In the genomic region with DNA sequence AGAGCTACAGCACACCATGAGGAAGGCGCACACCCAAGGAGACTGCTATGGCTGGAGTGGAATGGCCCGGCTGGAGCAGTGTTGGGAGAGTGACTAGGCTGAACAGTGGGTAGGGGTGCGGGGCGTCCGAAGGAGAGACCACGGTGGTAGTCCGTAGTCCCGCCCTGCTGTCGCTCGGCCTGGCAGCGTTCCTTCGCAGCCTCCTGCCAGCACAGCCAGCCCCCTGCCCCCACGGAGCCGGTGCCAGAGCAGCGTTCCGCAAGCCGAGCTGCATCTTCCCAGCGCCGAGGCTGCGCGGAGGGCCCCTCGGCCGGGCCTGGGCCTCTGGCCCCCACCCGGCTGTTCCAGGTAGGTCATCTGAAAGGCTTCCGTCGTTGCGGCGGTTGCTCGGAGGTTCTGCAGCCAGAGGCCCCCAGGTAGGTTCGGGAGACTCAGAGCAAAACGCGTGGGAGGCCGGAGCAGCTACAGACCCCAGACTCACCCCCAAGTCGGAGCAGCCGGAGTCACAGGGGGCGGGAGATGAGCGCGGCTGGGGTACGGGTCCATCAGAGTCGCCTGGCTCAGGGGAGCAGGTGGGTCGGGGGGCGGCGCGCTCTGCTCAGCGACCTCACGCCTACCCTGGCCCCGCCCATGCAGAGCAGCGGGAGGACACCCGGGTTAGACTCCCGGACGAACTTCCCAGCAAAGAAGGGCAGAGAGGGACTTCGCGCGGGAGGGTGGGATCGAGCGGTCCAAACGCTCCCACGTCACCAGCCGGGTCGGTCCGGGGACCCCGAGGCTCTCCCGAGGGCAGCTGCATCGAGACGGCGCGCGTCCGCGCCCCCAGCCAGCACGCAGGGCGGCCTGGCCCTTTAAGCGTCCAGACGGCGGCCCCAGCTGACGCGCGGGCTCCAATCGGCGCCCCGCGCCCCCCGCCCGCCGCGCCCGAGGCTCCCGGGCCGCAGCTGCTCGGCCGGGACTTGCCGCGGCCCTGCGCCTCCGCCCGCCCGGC, we compare ENCODE assay signal across 8 mouse cellular contexts. TPM values are rescaled to one million over a fixed set of nuclear protein-coding genes. Genes with fewer than 3 reads are reported as not detected.
DNase-seq lines count a peak whose midpoint lies in the region; ATAC-seq lines count a peak whose summit lies in the region.

Gene Zfp651 (plus strand): TSS at position 240 of the 991 bp plus-strand sequence.

- DNase-seq in 3134 (ENCODE audit: extremely low read depth, insufficient read length, low spot score): peak; percentile 78
- peak; percentile 75 to 85 for DNase-seq in adrenal gland, adult (ENCODE audit: inconsistent age in 2 of 2, low spot score in 1 of 2)
- peak; percentile 80 for DNase-seq in embryo, embryonic 9.5 days (ENCODE audit: extremely low spot score)
- peak; percentile 97 for DNase-seq in heart, adult 11 months
- peak; percentile 53 for DNase-seq in kidney, adult 11 months
- peak; percentile 80 for DNase-seq in limb, embryonic 10.5 days (ENCODE audit: low spot score)
- DNase-seq in midbrain, embryonic 14.5 days: peak; percentile 92
- peak; percentile 56 for DNase-seq in urinary bladder, postnatal 14 days (ENCODE audit: low spot score)

- 2% methylated on average over 96 of the region's 97 CpGs for WGBS in limb, embryonic 10.5 days
- WGBS in midbrain, embryonic 14.5 days: under 1% methylated on average over 88 of the region's 97 CpGs

- H3K9ac ChIP-seq in midbrain, embryonic 14.5 days (replicated peaks; ENCODE audit: low read length): peak within 1 kb of the TSS; percentile 89

- H3K4me2 ChIP-seq in midbrain, embryonic 14.5 days (ENCODE audit: low read length): peak within 1 kb of the TSS; percentile 93

- H3K27ac ChIP-seq in limb, embryonic 10.5 days: peak within 1 kb of the TSS; percentile 95
- peak within 1 kb of the TSS; percentile 85 for H3K27ac ChIP-seq in midbrain, embryonic 14.5 days (replicated peaks; ENCODE audit: low read depth, low read length)

- ATAC-seq in midbrain, embryonic 14.5 days (ENCODE audit: low FRiP score, low TSS enrichment): peak; percentile 86

- H3K9me3 ChIP-seq in limb, embryonic 10.5 days (replicated peaks): no peaks in the 10 kb centered on the region
- H3K9me3 ChIP-seq in midbrain, embryonic 14.5 days (ENCODE audit: control insufficient read depth, low read length): no peaks in the 10 kb centered on the region

- H3K4me3 ChIP-seq in limb, embryonic 10.5 days: peak within 1 kb of the TSS; percentile 68
- peak within 1 kb of the TSS; percentile 88 for H3K4me3 ChIP-seq in midbrain, embryonic 14.5 days (replicated peaks; ENCODE audit: low read depth, low read length)

- peaks cover 52% of the 10 kb centered on the region for H3K36me3 ChIP-seq in limb, embryonic 10.5 days
- peaks cover 46% of the 10 kb centered on the region for H3K36me3 ChIP-seq in midbrain, embryonic 14.5 days (ENCODE audit: control insufficient read depth, insufficient read depth, low read length)

- H3K27me3 ChIP-seq in limb, embryonic 10.5 days (ENCODE audit: low read depth, poor library complexity, severe bottlenecking): no peaks in the 10 kb centered on the region
- H3K27me3 ChIP-seq in midbrain, embryonic 14.5 days (ENCODE audit: control insufficient read depth, insufficient read depth, low read length): no peaks in the 10 kb centered on the region

- H3K4me1 ChIP-seq in limb, embryonic 10.5 days: peaks cover 54% of the 10 kb centered on the region
- H3K4me1 ChIP-seq in midbrain, embryonic 14.5 days (ENCODE audit: control insufficient read depth, insufficient read depth, low read length): peaks cover 16% of the 10 kb centered on the region

RNA-seq across cellular contexts. Expression of gene Zfp651, which starts in this region (rescaled TPM):
- 4.4 and 7.0 TPM in 2 replicates for polyA plus RNA-seq in limb, embryonic 10.5 days (2016; fragmentation: Nextera tagmentation; extraction: Ambion mirVana)
- polyA plus RNA-seq in midbrain, embryonic 14.5 days (2014; fragmentation: Nextera tagmentation; extraction: Ambion mirVana): 15.8 and 17.5 TPM in 2 replicates

Comparison
In these comparisons a context has a peak if more than half of its experiments do, and no peak if none do; other contexts are left out.
1. Peak in every context shown above with its lines: DNase-seq, ATAC-seq, H3K4me3 ChIP-seq and H3K27ac ChIP-seq.